32 mouse cellular contexts compared by ENCODE assay signal in genomic region chr7:56204877-56205276, GRCm38 (mm10). TPM values are rescaled to one million over a fixed set of nuclear protein-coding genes. Genes with fewer than 3 reads are reported as not detected.
A peak's percentile ranks its signal among the peaks of the same experiment; 100 is the strongest.
DNase-seq lines count a peak whose midpoint lies in the region; ATAC-seq and TF ChIP-seq lines count a peak whose summit lies in the region.
"Had no signal": no experiment of that assay in that cellular context is flagged by ENCODE, and none has a peak within 500 bp of the region (broad histone marks: within the 10 kb centered on the region; RNA-seq: fewer than 3 reads in every experiment).

No protein-coding gene starts in this region.

- H3K9ac ChIP-seq in embryonic facial prominence, embryonic 12.5 days: no peak overlapping the region
- H3K9ac ChIP-seq in lung, postnatal 0 days (replicated peaks; ENCODE audit: low read depth): no peak overlapping the region
- no peak overlapping the region for H3K9ac ChIP-seq in limb, embryonic 15.5 days
- H3K9ac ChIP-seq: forebrain, embryonic 13.5 days; hindbrain, embryonic 12.5 days; intestine, embryonic 15.5 days; liver, embryonic 12.5 days; stomach, embryonic 15.5 days had no signal

- no peak overlapping the region for H3K27ac ChIP-seq in embryonic facial prominence, embryonic 12.5 days
- no peak overlapping the region for H3K27ac ChIP-seq in embryonic facial prominence, embryonic 10.5 days (replicated peaks)
- H3K27ac ChIP-seq in lung, postnatal 0 days (ENCODE audit: low read length): no peak overlapping the region
- H3K27ac ChIP-seq in limb, embryonic 15.5 days: 0 out of 2 replicates have a peak overlapping the region, but pooled peaks have one; percentile 43
- H3K27ac ChIP-seq: forebrain, embryonic 13.5 days; hindbrain, embryonic 12.5 days; hindbrain, postnatal 0 days; intestine, embryonic 15.5 days; liver, embryonic 12.5 days; stomach, embryonic 15.5 days had no signal

- 0 out of 2 replicates have a peak, but pooled peaks have one; percentile 47 for ATAC-seq in embryonic facial prominence, embryonic 12.5 days (ENCODE audit: insufficient number of reproducible peaks, insufficient read depth, low FRiP score, low TSS enrichment)
- no peak for ATAC-seq in lung, postnatal 0 days
- ATAC-seq in limb, embryonic 15.5 days (ENCODE audit: insufficient number of reproducible peaks, low FRiP score, low TSS enrichment, low read depth): no peak
- no peak for ATAC-seq in megakaryocyte-erythroid progenitor cell, adult 5-6 weeks (replicated peaks; ENCODE audit: low FRiP score, low TSS enrichment, poor library complexity, severe bottlenecking)
- ATAC-seq: forebrain, embryonic 13.5 days; hindbrain, postnatal 0 days; intestine, embryonic 15.5 days; liver, embryonic 12.5 days had no signal

- no peak overlapping the region for H3K4me3 ChIP-seq in embryonic facial prominence, embryonic 12.5 days
- H3K4me3 ChIP-seq in embryonic facial prominence, embryonic 10.5 days: no peak overlapping the region
- H3K4me3 ChIP-seq in lung, postnatal 0 days (ENCODE audit: low read depth, low read length): no peak overlapping the region
- H3K4me3 ChIP-seq in limb, embryonic 15.5 days: no peak overlapping the region
- H3K4me3 ChIP-seq: erythroblast, embryonic 14.5 days; forebrain, embryonic 13.5 days; hindbrain, embryonic 12.5 days; intestine, embryonic 15.5 days; liver, embryonic 12.5 days; stomach, embryonic 15.5 days had no signal

- WGBS in embryonic facial prominence, embryonic 12.5 days: 51% methylated on average over 3 of the region's 3 CpGs
- 67% methylated on average over 3 of the region's 3 CpGs for WGBS in embryonic facial prominence, embryonic 10.5 days
- WGBS in lung, postnatal 0 days: 73% methylated on average over 3 of the region's 3 CpGs
- 38% methylated on average over 3 of the region's 3 CpGs for WGBS in limb, embryonic 15.5 days

- no peaks in the 10 kb centered on the region for H3K27me3 ChIP-seq in embryonic facial prominence, embryonic 12.5 days
- H3K27me3 ChIP-seq in embryonic facial prominence, embryonic 10.5 days (replicated peaks; ENCODE audit: low read depth, poor library complexity, severe bottlenecking): no peaks in the 10 kb centered on the region
- no peaks in the 10 kb centered on the region for H3K27me3 ChIP-seq in lung, postnatal 0 days (replicated peaks; ENCODE audit: insufficient read depth, low read length)
- no peaks in the 10 kb centered on the region for H3K27me3 ChIP-seq in limb, embryonic 15.5 days
- H3K27me3 ChIP-seq: forebrain, embryonic 13.5 days; hindbrain, embryonic 12.5 days; intestine, embryonic 15.5 days; liver, embryonic 12.5 days; stomach, embryonic 15.5 days had no signal

- no peak for TF ChIP-seq CTCF in lung, postnatal 0 days (IDR thresholded peaks at IDR 0.05)
- TF ChIP-seq CTCF in brain, embryonic 14.5 days (IDR thresholded peaks at IDR 0.05; ENCODE audit: borderline replicate concordance, extremely low read depth, insufficient read depth, insufficient read length): no peak

- no peak for TF ChIP-seq EP300 in lung, postnatal 0 days (IDR thresholded peaks at IDR 0.05)

- no peak for TF ChIP-seq POLR2A in brain, embryonic 14.5 days (IDR thresholded peaks at IDR 0.05; ENCODE audit: borderline replicate concordance, extremely low read depth, insufficient read depth, insufficient read length, poor library complexity, severe bottlenecking)

- H3K4me2 ChIP-seq in embryonic facial prominence, embryonic 12.5 days (replicated peaks): no peak overlapping the region
- no peak overlapping the region for H3K4me2 ChIP-seq in lung, postnatal 0 days (replicated peaks; ENCODE audit: low read depth, low read length)
- H3K4me2 ChIP-seq in limb, embryonic 15.5 days: no peak overlapping the region
- H3K4me2 ChIP-seq: forebrain, embryonic 13.5 days; heart, embryonic 11.5 days; hindbrain, embryonic 12.5 days; intestine, embryonic 15.5 days; liver, embryonic 12.5 days; stomach, embryonic 15.5 days had no signal

- no peaks in the 10 kb centered on the region for H3K9me3 ChIP-seq in embryonic facial prominence, embryonic 12.5 days
- H3K9me3 ChIP-seq in embryonic facial prominence, embryonic 10.5 days: no peaks in the 10 kb centered on the region
- H3K9me3 ChIP-seq in lung, postnatal 0 days (ENCODE audit: low read length): no peaks in the 10 kb centered on the region
- no peaks in the 10 kb centered on the region for H3K9me3 ChIP-seq in limb, embryonic 15.5 days
- H3K9me3 ChIP-seq: forebrain, embryonic 13.5 days; hindbrain, embryonic 12.5 days; intestine, embryonic 15.5 days; liver, embryonic 12.5 days; stomach, embryonic 15.5 days had no signal

- peaks cover 54% of the 10 kb centered on the region for H3K36me3 ChIP-seq in embryonic facial prominence, embryonic 12.5 days
- peaks cover 85% of the 10 kb centered on the region for H3K36me3 ChIP-seq in embryonic facial prominence, embryonic 10.5 days (replicated peaks)
- H3K36me3 ChIP-seq in lung, postnatal 0 days (ENCODE audit: insufficient read depth, low read length): peaks cover 66% of the 10 kb centered on the region
- peaks cover 62% of the 10 kb centered on the region for H3K36me3 ChIP-seq in limb, embryonic 15.5 days

- no peak for DNase-seq in embryonic facial prominence, embryonic 10.5 days (ENCODE audit: low spot score)
- DNase-seq in lung, postnatal 0 days (ENCODE audit: low spot score): peak; percentile 5
- DNase-seq in lung, postnatal 4 days: no peak
- DNase-seq in brain, embryonic 14.5 days (ENCODE audit: low read depth): peak; percentile 2
- DNase-seq: adrenal gland, adult 2 months; cerebellum, adult 8-10 months; cerebellum, postnatal 25 days; gastrocnemius, postnatal 14 days; heart, postnatal 36 days; kidney, adult 2 months; kidney, postnatal 4 days; layer of hippocampus, adult 9-11 months; lung, adult 18-20 months; midbrain, embryonic 14.5 days; retina, postnatal 1 day; right cerebral cortex, postnatal 14 days had no signal

- no peaks in the 10 kb centered on the region for H3K4me1 ChIP-seq in embryonic facial prominence, embryonic 12.5 days
- no peaks in the 10 kb centered on the region for H3K4me1 ChIP-seq in embryonic facial prominence, embryonic 10.5 days
- no peaks in the 10 kb centered on the region for H3K4me1 ChIP-seq in lung, postnatal 0 days (ENCODE audit: insufficient read depth, low read depth, low read length)
- no peaks in the 10 kb centered on the region; the same call in 1 of the 2 replicates for H3K4me1 ChIP-seq in limb, embryonic 15.5 days
- H3K4me1 ChIP-seq: forebrain, embryonic 13.5 days; hindbrain, embryonic 12.5 days; intestine, embryonic 15.5 days; liver, embryonic 12.5 days; stomach, embryonic 15.5 days had no signal

RNA-seq across cellular contexts. Expression of gene Oca2, which starts 34.7 kb away (rescaled TPM):
- polyA plus RNA-seq in embryonic facial prominence, embryonic 12.5 days (2016; fragmentation: Nextera tagmentation; extraction: Ambion mirVana): 1.3 and 1.9 TPM in 2 replicates
- polyA plus RNA-seq in embryonic facial prominence, embryonic 10.5 days (2016; fragmentation: Nextera tagmentation; extraction: Ambion mirVana): 0.45 and 0.49 TPM in 2 replicates
- polyA plus RNA-seq in lung, postnatal 0 days (2015; fragmentation: Nextera tagmentation; extraction: Ambion mirVana): not detected in 2 replicates
- polyA plus RNA-seq in brain, embryonic 14.5 days (2012; rRNA removed): 0.43 and 0.67 TPM in 2 replicates
- 0.06 and 0.09 TPM in 2 replicates for polyA plus RNA-seq in limb, embryonic 15.5 days (2015; fragmentation: Nextera tagmentation; extraction: Ambion mirVana)
- not detected in 2 replicates for total RNA-seq in megakaryocyte-erythroid progenitor cell, adult 5-6 weeks (2014; fragmentation: Nextera tagmentation)
- not detected in 2 replicates for total RNA-seq in megakaryocyte-erythroid progenitor cell, adult 5-6 weeks (2017)
- total RNA-seq: gastrocnemius, postnatal 14 days; granulocyte monocyte progenitor cell, adult 5-6 weeks; heart, postnatal 36 days; megakaryocyte, adult 5-6 weeks; monocyte, adult 5-6 weeks had no signal
- polyA plus RNA-seq: erythroblast, embryonic 14.5 days; heart, embryonic 11.5 days; heart, embryonic 16.5 days; intestine, embryonic 15.5 days; kidney, adult 2 months; limb, embryonic 11.5 days; liver, embryonic 12.5 days had no signal

Comparison
In these comparisons a context has a peak if more than half of its experiments do, and no peak if none do; other contexts are left out.
1. DNase-seq: peak in lung, postnatal 0 days (single experiment) and brain, embryonic 14.5 days (single experiment); none in embryonic facial prominence, embryonic 10.5 days (single experiment) and lung, postnatal 4 days (0 of 2).